Mouse (Mus musculus) cerebellum, adult 2 months (tissue): Measurements from ENCODE around the gene Gm47969.

Source experiments
- CTCF ChIP-seq: fragments of 200-500 bp; IDR thresholded peaks from 2 replicates; pipeline ENCODE4 v1.5.1; 2011; ENCODE audit warnings: low read depth, mild to moderate bottlenecking, control low read depth, low read length, moderate library complexity, borderline replicate concordance; ENCODE audit not compliant: insufficient read depth
- POLR2A ChIP-seq: fragments of 200-500 bp; IDR thresholded peaks from 2 replicates; pipeline ENCODE4 v1.6.1; 2011; ENCODE audit warnings: low read length, control low read depth, borderline replicate concordance; ENCODE audit not compliant: insufficient read depth

GRCm38 (mm10) chr1:83034509-83034908 is 10.2 kb upstream of the Gm47969 start:
- TF ChIP-seq CTCF: no peak
- TF ChIP-seq POLR2A: no peak
